Mouse (Mus musculus) megakaryocyte progenitor cell, adult 5-6 weeks (primary cell): Measurements from ENCODE around the gene Olfr406. TPM values are rescaled to one million over a fixed set of nuclear protein-coding genes. Genes with fewer than 3 reads are reported as not detected.

ENCODE experiments used
- ATAC-seq: replicated peaks from 2 replicates; pipeline ENCODE4 v1.8.0; 2016; ENCODE audit warnings: mild to moderate bottlenecking, moderate TSS enrichment, inconsistent platforms; ENCODE audit not compliant: poor library complexity
- total RNA-seq, 2 experiments: library from RNA; stranded (forward) in 1 of 2; stranded (reverse) in 1 of 2; fragments of 157-497, 149-512 nt in 1 of 2; fragments of 200-1000 nt in 1 of 2; gene quantifications; 2 replicates each; pipeline versions ENCODE4 v1.2.3 to v1.2.4; 2015 to 2017

Olfr406 gene
- total RNA-seq (2015), result not detected in 2 replicates
- not detected in 2 replicates for total RNA-seq (2017)

DNA sequence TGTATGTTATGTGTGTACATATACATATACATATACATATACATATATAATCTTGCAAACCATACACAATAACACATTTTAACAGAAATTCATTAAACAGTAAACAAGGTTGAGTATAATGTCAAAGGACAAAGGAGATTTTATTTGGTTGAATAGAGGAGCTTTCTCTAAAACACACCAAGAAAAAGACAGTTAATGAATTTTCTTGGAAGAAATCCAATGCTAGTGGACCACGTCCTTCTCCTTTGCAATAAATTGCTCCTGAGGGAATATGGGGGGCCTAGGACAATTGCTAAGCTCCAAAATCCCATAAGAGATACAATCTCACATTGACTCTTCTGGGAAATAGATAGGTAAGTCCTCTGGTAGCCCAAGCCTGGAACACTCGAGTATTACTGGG is at the start of gene Olfr406:
TSS of gene Olfr406 (plus strand) at position 301 of the 400 bp plus-strand sequence.
- no peak for ATAC-seq

DNA sequence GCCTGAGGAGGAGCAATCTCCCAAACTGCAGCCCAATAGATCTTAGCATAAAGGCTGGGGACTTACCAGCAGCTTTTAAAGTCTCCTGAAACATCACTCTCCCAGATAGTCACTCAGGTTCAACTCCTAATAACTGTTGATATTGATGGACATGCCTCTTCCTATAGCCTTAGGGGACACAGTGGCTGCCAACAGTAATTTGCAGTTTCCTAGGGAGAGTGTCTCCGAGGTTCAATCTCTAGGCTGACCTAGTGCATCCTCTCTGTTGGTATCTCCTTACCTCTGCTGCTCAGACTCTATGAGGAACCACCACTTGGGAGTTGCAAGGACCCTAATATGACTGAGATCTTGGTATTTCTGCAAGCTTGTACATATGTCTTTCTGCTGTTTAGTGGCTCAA is 48.3 kb upstream of the Olfr406 start, which contains the start of gene Olfr43:
TSS of gene Olfr43 (minus strand) at position 101 of the 400 bp plus-strand sequence.
- no peak for ATAC-seq

DNA sequence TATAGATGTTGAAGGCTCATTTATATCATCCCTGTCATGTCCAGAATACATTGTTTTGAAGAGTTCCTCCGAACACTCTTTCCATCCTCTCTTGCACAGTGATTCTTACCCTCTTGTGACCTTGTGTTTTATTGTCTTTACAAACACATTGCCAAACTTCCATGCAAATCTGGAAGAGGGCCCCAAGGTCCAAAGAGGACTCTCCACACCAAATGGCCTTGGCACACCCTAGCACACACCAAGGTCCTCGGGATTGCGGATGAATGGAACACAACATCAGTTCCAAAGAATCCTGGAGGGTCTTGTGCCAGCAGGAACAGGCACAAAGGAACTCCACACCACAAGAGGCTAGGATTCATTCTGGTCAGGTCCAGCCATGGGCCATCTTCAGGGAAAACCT is 18.4 kb upstream of the Olfr406 start:
- ATAC-seq, result no peak

DNA sequence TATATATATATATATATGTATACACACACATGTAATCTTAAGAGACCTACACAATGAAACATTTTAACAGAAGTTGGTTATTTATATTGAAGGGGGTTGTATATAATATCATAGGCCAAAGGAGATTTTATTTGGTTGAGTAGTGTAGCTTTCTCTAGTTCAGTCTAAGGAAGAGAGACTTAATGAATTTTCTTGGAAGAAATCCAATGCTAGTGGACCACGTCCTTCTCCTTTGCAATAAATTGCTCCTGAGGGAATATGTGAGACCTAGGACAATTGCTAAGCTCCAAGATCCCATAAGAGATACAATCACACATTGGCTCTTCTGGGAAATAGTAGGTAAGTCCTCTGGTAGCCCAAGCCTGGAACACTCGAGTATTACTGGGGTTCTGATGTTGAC is 23.8 kb downstream of the Olfr406 start, which contains the start of gene Olfr59:
TSS of gene Olfr59 (plus strand) at position 301 of the 400 bp plus-strand sequence.
- no peak for ATAC-seq

DNA sequence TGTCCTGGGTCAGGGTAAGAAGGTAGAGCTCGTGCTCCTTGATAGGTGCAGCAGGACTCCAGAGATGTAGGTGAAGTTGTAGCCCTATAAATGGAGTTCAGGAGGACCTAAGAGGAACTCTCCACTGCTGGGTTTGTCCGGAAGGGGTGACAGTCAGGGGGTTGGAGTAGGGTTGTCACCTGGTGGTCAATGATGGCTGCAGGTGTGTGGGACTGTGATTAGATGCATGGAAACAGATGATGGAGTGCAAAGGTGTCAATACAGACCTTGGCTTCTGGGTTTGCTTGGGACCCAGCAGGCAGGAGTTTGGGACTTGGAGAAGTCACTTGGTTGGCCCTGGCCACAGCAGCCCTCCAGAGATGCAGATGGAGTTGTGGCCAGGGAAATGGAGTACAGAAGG is 27.6 kb downstream of the Olfr406 start:
- no peak for ATAC-seq

Other genes starting within 250 kb of the Olfr406 start
- not detected in 2 replicates for gene Olfr139, start 203.3 kb upstream of the Olfr406 start, total RNA-seq (2015)
- not detected in 2 replicates for gene Olfr139, start 203.3 kb upstream of the Olfr406 start, total RNA-seq (2017)
- gene Olfr399, start 203.2 kb upstream of the Olfr406 start, total RNA-seq (2015), result not detected in 2 replicates
- gene Olfr399, start 203.2 kb upstream of the Olfr406 start, total RNA-seq (2017), result not detected in 2 replicates
- gene Zfp616, start 189.9 kb upstream of the Olfr406 start, total RNA-seq (2015), result not detected in 2 replicates
- gene Zfp616, start 189.9 kb upstream of the Olfr406 start, total RNA-seq (2017), result not detected in 2 replicates
- gene Olfr401, start 146.1 kb upstream of the Olfr406 start, total RNA-seq (2015), result not detected in 2 replicates
- not detected in 2 replicates for gene Olfr401, start 146.1 kb upstream of the Olfr406 start, total RNA-seq (2017)
- not detected in 2 replicates for gene Olfr402, start 106.3 kb upstream of the Olfr406 start, total RNA-seq (2015)
- not detected in 2 replicates for gene Olfr402, start 106.3 kb upstream of the Olfr406 start, total RNA-seq (2017)
- not detected in 2 replicates for gene Olfr403, start 73.6 kb upstream of the Olfr406 start, total RNA-seq (2015)
- not detected in 2 replicates for gene Olfr403, start 73.6 kb upstream of the Olfr406 start, total RNA-seq (2017)
- gene Olfr43, start 48.4 kb upstream of the Olfr406 start, total RNA-seq (2015), result not detected in 2 replicates
- gene Olfr43, start 48.4 kb upstream of the Olfr406 start, total RNA-seq (2017), result not detected in 2 replicates
- not detected in 2 replicates for gene Olfr59, start 23.9 kb downstream of the Olfr406 start, total RNA-seq (2015)
- gene Olfr59, start 23.9 kb downstream of the Olfr406 start, total RNA-seq (2017), result not detected in 2 replicates
- gene Olfr410, start 78.2 kb downstream of the Olfr406 start, total RNA-seq (2015), result not detected in 2 replicates
- gene Olfr410, start 78.2 kb downstream of the Olfr406 start, total RNA-seq (2017), result not detected in 2 replicates
- gene Olfr411, start 92.8 kb downstream of the Olfr406 start, total RNA-seq (2015), result not detected in 2 replicates
- not detected in 2 replicates for gene Olfr411, start 92.8 kb downstream of the Olfr406 start, total RNA-seq (2017)
- not detected in 2 replicates for gene Olfr412, start 102.3 kb downstream of the Olfr406 start, total RNA-seq (2015)
- not detected in 2 replicates for gene Olfr412, start 102.3 kb downstream of the Olfr406 start, total RNA-seq (2017)